Mouse (Mus musculus) limb, embryonic 12.5 days (tissue): ENCODE data around the gene Ppm1h. TPM values are rescaled to one million over a fixed set of nuclear protein-coding genes. Genes with fewer than 3 reads are reported as not detected.

ENCODE experiments used
- ATAC-seq: fragments of 200-750 bp; cut with Nextera tagmentation; 2 replicates; pipeline ENCODE4 v1.8.0; 2017; ENCODE audit warnings: low read depth, moderate TSS enrichment; ENCODE audit not compliant: insufficient number of reproducible peaks, insufficient read depth, low FRiP score, low TSS enrichment
- H3K27ac ChIP-seq: fragments of 300-500 bp; sonication (generic); 2 replicates; pipeline ENCODE4 v1.5.1; 2016; ENCODE audit warnings: mild to moderate bottlenecking, moderate library complexity
- H3K27me3 ChIP-seq: fragments of 300-500 bp; sonication (generic); 2 replicates; pipeline ENCODE4 v1.6.1; 2016; ENCODE audit warnings: mild to moderate bottlenecking, moderate library complexity
- H3K36me3 ChIP-seq: fragments of 300-500 bp; sonication (generic); 2 replicates; pipeline ENCODE4 v1.6.1; 2016; ENCODE audit warnings: mild to moderate bottlenecking, moderate library complexity
- H3K4me1 ChIP-seq: fragments of 300-500 bp; sonication (generic); replicated peaks from 2 replicates; pipeline ENCODE4 v1.6.1; 2016
- H3K4me2 ChIP-seq: fragments of 300-500 bp; sonication (generic); 2 replicates; pipeline ENCODE4 v1.6.1; 2016; ENCODE audit warnings: mild to moderate bottlenecking, moderate library complexity
- H3K4me3 ChIP-seq: fragments of 300-500 bp; sonication (generic); replicated peaks from 2 replicates; pipeline ENCODE4 v1.5.1; 2016; ENCODE audit warnings: mild to moderate bottlenecking
- H3K9ac ChIP-seq: fragments of 300-500 bp; sonication (generic); replicated peaks from 2 replicates; pipeline ENCODE4 v1.6.1; 2016; ENCODE audit warnings: mild to moderate bottlenecking, moderate library complexity
- H3K9me3 ChIP-seq: fragments of 300-500 bp; sonication (generic); 2 replicates; pipeline ENCODE4 v1.6.1; 2016; ENCODE audit warnings: mild to moderate bottlenecking, moderate library complexity
- WGBS: fragments of 180-500 bp; shearing (Covaris S2); methylation state at CpG from one replicate; pipeline ENCODE4 v1.1.7; 2016; 5-methylcytosine and 5-hydroxymethylcytosine counted together
- polyA plus RNA-seq: library from polyadenylated mRNA; unstranded; fragments of >200 nt; fragmentation: Nextera tagmentation; extraction: Ambion mirVana; gene quantifications from 2 replicates; pipeline ENCODE4 v1.2.1, GENCODE M21; 2016

Ppm1h gene
- polyA plus RNA-seq, 1 experiment from 2014 or later: 5.6 TPM

DNA sequence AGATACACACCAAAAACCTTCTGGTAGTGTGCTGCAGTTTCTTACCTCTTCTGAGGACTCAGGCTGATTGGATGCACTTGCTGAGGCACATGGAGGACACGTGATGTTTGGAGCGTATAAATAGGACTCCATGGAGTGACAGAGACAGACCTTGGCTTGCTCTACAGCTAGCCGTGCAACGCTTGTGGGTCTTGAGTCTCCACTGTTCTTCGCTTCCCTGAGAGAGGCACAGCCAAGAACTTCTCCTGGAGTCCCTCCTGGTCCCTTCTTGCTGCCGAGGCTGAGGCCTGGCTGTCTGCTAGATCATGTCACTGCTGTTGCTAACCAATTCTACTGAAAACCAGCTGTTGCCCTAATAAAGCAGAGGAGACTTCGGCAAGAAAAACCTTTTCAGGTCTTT is 221.4 kb downstream of the Ppm1h start:
- Histone ChIP-seq H3K9me3 (no peaks in the 10 kb centered on the region), H3K4me3 (no peak overlapping the region), H3K9ac (0 out of 2 replicates have a peak overlapping the region, but pooled peaks have one; percentile 2), H3K27ac (peak overlapping the region; percentile 77), H3K4me2 (no peak overlapping the region), H3K27me3 (no peaks in the 10 kb centered on the region), H3K36me3 (no peaks in the 10 kb centered on the region), H3K4me1 (peaks cover 28% of the 10 kb centered on the region)
- no peak for ATAC-seq
- 56% methylated on average over 7 of the region's 7 CpGs for WGBS

GRCm38 (mm10) chr10:122900466-122900865 is 221.9 kb downstream of the Ppm1h start:
- ATAC-seq: no peak
- peaks cover 27% of the 10 kb centered on the region for H3K4me1 ChIP-seq
- no peaks in the 10 kb centered on the region for H3K36me3 ChIP-seq
- H3K27ac ChIP-seq: peak overlapping the region; percentile 77
- no peaks in the 10 kb centered on the region for H3K27me3 ChIP-seq
- H3K4me2 ChIP-seq: no peak overlapping the region
- WGBS: 80% methylated on average over 1 of the region's 1 CpGs
- no peaks in the 10 kb centered on the region for H3K9me3 ChIP-seq
- no peak overlapping the region for H3K4me3 ChIP-seq
- 0 out of 2 replicates have a peak overlapping the region, but pooled peaks have one; percentile 2 for H3K9ac ChIP-seq

GRCm38 (mm10) chr10:122901379-122901778 is 222.8 kb downstream of the Ppm1h start:
- 58% methylated on average over 5 of the region's 5 CpGs for WGBS
- H3K36me3 ChIP-seq: no peaks in the 10 kb centered on the region
- H3K27me3 ChIP-seq: no peaks in the 10 kb centered on the region
- no peak overlapping the region for H3K4me2 ChIP-seq
- no peaks in the 10 kb centered on the region for H3K9me3 ChIP-seq
- no peak for ATAC-seq
- H3K4me3 ChIP-seq: no peak overlapping the region
- H3K4me1 ChIP-seq: peaks cover 27% of the 10 kb centered on the region
- H3K9ac ChIP-seq: no peak overlapping the region
- H3K27ac ChIP-seq: no peak overlapping the region

DNA sequence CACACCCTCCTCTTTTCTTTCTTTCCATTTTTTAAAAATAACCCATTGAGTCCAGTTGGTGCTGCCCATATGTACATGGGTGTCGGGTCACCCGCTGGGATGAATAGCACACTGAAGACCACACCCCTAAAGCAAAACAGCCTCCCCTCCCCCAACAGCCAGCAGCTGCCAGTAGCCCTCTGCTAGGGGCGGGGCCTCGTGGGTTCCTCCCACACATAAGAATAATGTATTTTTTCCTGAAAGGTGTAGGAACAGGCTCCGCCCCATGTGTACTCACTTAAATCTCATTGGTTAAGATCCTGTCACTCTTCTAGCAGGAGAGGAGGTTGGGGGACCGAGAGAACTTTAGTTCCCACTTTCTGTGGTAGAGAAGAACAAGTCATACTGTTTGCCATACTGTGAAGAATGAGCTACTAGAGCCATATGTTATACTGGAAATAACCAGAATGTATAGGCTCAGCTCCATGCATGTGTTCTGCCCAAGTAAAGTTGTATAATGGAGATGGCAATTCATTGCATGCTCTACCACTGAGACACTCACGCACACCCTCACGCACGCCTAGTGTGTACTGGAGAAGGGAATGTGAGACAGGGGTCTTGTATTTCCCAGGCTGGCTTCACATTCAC is 231.0 kb downstream of the Ppm1h start:
- 83% methylated on average over 9 of the region's 9 CpGs for WGBS
- H3K27me3 ChIP-seq: no peaks in the 10 kb centered on the region
- no peaks in the 10 kb centered on the region for H3K9me3 ChIP-seq
- peaks cover 50% of the 10 kb centered on the region for H3K4me1 ChIP-seq
- H3K4me2 ChIP-seq: no peak overlapping the region
- H3K4me3 ChIP-seq: no peak overlapping the region
- no peak for ATAC-seq
- no peak overlapping the region for H3K9ac ChIP-seq
- H3K27ac ChIP-seq: peak overlapping the region; percentile 24; the same call in 1 of the 2 replicates
- no peaks in the 10 kb centered on the region for H3K36me3 ChIP-seq

DNA sequence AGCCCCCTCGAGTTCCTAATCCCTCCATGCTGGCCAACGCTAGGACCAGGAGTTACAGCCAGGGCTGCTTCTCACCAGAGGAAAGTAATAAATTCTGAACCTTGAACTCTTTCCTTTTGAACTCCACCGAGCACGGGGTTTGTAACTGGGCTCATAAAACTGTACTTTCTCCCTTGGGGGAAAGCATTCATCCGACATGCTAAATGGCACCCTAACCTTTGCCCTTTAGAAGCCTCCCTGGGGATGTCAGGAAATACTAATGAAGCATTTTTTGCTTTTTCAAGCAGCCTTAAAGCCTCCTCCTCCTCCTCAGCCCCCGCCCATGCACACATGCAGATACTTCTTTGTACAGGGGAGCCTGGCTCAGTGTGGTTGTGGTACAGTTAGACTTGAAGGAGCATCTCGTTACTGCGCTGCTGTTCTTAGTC is 232.2 kb downstream of the Ppm1h start:
- Histone ChIP-seq H3K4me2 (peak overlapping the region; percentile 51), H3K4me1 (peaks cover 57% of the 10 kb centered on the region), H3K27me3 (no peaks in the 10 kb centered on the region), H3K4me3 (no peak overlapping the region), H3K36me3 (no peaks in the 10 kb centered on the region), H3K27ac (peak overlapping the region; percentile 100), H3K9ac (no peak overlapping the region), H3K9me3 (no peaks in the 10 kb centered on the region)
- 5% methylated on average over 8 of the region's 8 CpGs for WGBS
- peak; percentile 45 for ATAC-seq

- 16% methylated on average over 8 of the region's 8 CpGs for WGBS
- H3K27me3 ChIP-seq: no peaks in the 10 kb centered on the region
- H3K4me2 ChIP-seq: peak overlapping the region; percentile 51
- ATAC-seq: no peak; the same call in 1 of the 2 replicates
- H3K4me1 ChIP-seq: peaks cover 63% of the 10 kb centered on the region
- H3K9me3 ChIP-seq: no peaks in the 10 kb centered on the region
- H3K9ac ChIP-seq: peak overlapping the region; percentile 31; the same call in 1 of the 2 replicates
- no peaks in the 10 kb centered on the region for H3K36me3 ChIP-seq
- peak overlapping the region; percentile 100 for H3K27ac ChIP-seq
- peak overlapping the region; percentile 13 for H3K4me3 ChIP-seq
These were observed 233.1 kb downstream of the Ppm1h start for GRCm38 (mm10) chr10:122911668-122912067.

DNA sequence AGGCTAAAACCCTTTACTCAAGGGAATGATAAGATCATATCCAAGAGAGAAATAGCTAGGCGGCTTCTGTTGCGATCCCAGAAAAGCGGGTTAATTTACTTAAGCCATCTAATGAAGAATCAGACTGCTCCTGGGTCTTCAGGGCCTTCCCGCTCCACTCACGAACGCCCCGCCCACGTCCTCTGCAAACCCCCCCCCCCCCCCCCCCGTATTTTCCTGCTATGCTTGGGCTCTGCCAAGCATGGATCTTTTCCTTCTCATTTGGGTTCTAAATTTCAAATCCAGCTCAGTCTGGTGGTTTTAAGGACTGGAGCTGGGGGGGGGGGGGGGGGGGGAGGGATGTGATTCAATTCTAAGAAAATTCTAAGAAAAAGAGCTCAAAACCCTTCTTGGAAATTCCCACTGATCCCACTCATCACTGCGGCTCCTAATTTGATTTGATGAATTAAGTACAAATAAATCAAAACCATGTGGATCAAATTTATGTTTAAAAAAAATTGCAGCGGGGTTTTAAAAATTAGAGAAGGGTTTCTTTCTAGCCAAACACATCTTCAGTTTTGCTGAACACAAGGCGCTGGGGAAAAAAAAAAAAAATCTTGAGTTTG is 233.6 kb downstream of the Ppm1h start:
- peak overlapping the region; percentile 56; the same call in 1 of the 2 replicates for H3K9ac ChIP-seq
- peaks cover 63% of the 10 kb centered on the region for H3K4me1 ChIP-seq
- H3K4me3 ChIP-seq: peak overlapping the region; percentile 13
- WGBS: 12% methylated on average over 11 of the region's 12 CpGs
- no peaks in the 10 kb centered on the region for H3K9me3 ChIP-seq
- no peaks in the 10 kb centered on the region for H3K36me3 ChIP-seq
- H3K27me3 ChIP-seq: no peaks in the 10 kb centered on the region
- peak overlapping the region; percentile 51 for H3K4me2 ChIP-seq
- peak overlapping the region; percentile 100 for H3K27ac ChIP-seq
- no peak for ATAC-seq

DNA sequence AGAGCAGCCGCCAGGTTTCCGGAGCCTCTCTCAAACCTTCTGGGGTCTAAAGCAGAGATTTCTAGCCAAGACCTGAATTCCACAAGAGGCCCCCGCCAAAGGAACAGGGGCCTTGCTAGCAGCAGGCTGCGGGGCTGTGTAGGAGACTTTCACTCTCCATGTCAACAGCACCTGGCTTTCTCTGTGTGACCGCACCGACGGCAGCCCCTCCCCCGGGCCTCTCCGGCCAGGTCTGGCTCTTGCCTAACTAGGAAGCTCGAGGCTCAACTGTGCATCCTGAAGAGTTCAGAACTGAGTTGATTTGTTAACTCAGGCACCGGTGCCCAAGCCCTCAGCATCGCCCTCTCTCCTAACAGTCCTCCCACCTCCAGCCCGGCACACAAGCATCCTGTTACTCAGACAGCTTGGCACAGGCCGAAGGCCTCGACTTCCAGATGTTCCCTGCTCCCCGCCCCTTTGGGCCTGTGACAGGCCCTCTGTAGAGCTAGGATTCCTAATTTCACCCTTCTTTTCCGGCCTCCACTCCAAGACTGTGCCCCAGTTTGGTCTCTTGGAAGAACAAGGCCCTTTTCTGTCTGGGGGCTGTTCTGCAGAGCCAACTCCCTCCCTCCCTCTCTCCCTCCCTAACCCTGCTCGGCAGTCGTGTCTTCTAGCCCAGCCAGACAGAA is 234.3 kb downstream of the Ppm1h start:
- ATAC-seq: peak; percentile 84

DNA sequence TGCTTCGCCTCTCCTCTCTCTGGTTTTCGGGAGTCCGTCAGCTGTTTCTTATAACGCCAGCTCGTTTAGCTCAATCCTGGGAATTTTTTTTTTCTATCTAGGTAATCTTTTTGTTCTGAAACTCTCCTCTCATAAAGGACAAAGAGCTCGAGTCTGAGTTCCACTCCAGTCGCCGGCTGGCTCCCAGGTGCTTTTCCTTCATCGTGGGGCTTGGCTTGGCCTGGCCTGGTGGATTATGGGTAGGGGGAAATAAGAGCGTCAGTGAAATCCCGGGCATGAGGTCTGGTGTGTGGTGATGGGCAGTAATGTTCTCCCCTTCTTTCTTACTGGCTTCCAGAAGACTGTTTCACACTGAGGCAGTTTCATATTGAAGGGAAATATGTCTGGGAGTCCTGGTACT is 234.8 kb downstream of the Ppm1h start:
- Histone ChIP-seq H3K4me3 (no peak overlapping the region; the same call in 1 of the 2 replicates), H3K9ac (peak overlapping the region; percentile 56; the same call in 1 of the 2 replicates)

More for the DNA sequence above, 234.3 kb downstream of the Ppm1h start:
- peak overlapping the region; percentile 13; the same call in 1 of the 2 replicates for H3K4me3 ChIP-seq
- H3K9ac ChIP-seq: peak overlapping the region; percentile 56
- peak overlapping the region; percentile 51 for H3K4me2 ChIP-seq
- H3K4me1 ChIP-seq: peaks cover 67% of the 10 kb centered on the region
- H3K27me3 ChIP-seq: no peaks in the 10 kb centered on the region
- H3K9me3 ChIP-seq: no peaks in the 10 kb centered on the region
- WGBS: 3% methylated on average over 19 of the region's 19 CpGs
- H3K36me3 ChIP-seq: no peaks in the 10 kb centered on the region
- H3K27ac ChIP-seq: peak overlapping the region; percentile 100

GRCm38 (mm10) chr10:122915905-122916304 is 237.3 kb downstream of the Ppm1h start:
- Histone ChIP-seq H3K4me1 (peaks cover 59% of the 10 kb centered on the region), H3K27me3 (no peaks in the 10 kb centered on the region), H3K4me2 (no peak overlapping the region), H3K36me3 (no peaks in the 10 kb centered on the region), H3K4me3 (no peak overlapping the region), H3K27ac (peak overlapping the region; percentile 81), H3K9me3 (no peaks in the 10 kb centered on the region), H3K9ac (no peak overlapping the region)
- WGBS: 48% methylated on average over 8 of the region's 8 CpGs
- no peak for ATAC-seq

More for the DNA sequence above, 234.8 kb downstream of the Ppm1h start:
- Histone ChIP-seq H3K27me3 (no peaks in the 10 kb centered on the region), H3K36me3 (no peaks in the 10 kb centered on the region), H3K4me2 (peak overlapping the region; percentile 51), H3K9me3 (no peaks in the 10 kb centered on the region), H3K4me1 (peaks cover 71% of the 10 kb centered on the region), H3K27ac (peak overlapping the region; percentile 100)
- WGBS: 13% methylated on average over 11 of the region's 11 CpGs
- no peak for ATAC-seq

- Histone ChIP-seq H3K4me1 (peaks cover 47% of the 10 kb centered on the region), H3K27me3 (no peaks in the 10 kb centered on the region), H3K36me3 (no peaks in the 10 kb centered on the region), H3K27ac (peak overlapping the region; percentile 24; the same call in 1 of the 2 replicates), H3K9me3 (no peaks in the 10 kb centered on the region), H3K4me2 (no peak overlapping the region), H3K4me3 (no peak overlapping the region), H3K9ac (no peak overlapping the region)
- no peak for ATAC-seq
- WGBS: 80% methylated on average over 14 of the region's 14 CpGs
These were observed 239.2 kb downstream of the Ppm1h start for GRCm38 (mm10) chr10:122917648-122918324.
